Mouse (Mus musculus) mouse embryonic stem cell (cell line): ENCODE data around the gene Ralgps2.

Experiments used
- in situ Hi-C, 2 experiments: fragments of 300-500 bp; cut with MboI; formaldehyde crosslinking; loops; 1 replicate in 1 of 2; 3 replicates in 1 of 2; pipeline ENCODE4 v1.14.3; 2019 to 2020; ENCODE audit warnings: low sequenced_read_pairs in 2 of 2, low pct_unique_long_range_greater_than_20kb in 1 of 2, mixed read lengths in 1 of 2; ENCODE audit not compliant: unreplicated experiment in 1 of 2

Ralgps2 gene

DNA sequence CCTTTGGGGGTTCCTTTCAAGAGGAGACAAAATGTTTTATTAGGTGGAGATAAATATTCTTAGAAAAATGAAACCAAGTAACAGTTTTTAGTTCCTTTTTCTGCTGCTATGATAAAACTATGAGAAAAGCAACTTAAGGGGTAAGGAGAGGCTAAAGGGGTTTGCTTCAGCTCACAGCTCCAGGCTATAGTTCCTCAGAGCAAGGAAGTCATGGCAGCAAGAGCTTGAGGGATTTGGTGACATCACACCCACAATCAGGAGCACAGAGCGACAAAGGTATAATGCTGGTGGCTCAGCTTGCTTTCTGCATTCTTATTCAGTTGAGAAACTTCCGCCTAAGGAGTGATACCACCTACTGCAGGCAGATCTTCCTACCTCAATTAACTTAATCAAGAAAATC lies 80.3 kb downstream of the Ralgps2 start:
- in situ Hi-C loops = no loop called here

DNA sequence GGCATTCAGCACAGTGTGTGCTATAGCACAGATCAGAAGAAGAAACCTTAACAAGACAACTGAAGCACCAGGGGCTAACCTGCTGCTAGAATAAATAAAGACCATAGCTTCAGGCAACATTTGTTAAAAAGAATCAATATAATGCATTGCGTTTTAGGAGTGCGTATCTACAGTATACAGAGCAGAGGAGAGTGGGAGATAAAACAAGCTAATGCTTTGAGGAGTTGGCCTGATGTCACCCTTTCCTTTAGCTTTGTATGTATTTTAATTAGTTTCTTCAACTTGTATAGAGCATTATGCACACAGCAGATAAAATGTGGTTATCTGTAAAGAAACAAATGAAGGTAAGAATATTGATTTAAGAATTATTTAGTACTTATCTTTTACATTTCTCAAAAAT lies 82.8 kb downstream of the Ralgps2 start:
- in situ Hi-C loops = no loop called here

DNA sequence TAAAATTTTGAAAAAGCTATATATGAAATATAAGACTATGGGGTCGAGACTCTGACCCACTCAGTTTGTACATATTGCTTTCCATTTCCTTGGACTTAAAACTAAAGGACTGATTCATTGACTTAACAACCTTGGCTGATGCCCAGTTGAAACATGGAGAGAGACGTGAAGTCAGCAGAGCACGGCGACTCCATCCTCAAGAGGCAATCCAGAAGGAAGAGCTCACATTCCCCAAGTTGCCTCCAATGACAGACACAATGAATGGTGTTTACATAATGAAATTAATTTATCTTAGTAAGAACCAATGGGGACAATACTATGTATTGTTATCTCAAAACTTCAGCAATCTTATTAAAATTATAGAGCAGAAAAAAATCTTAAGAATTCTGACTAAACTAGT lies 84.9 kb downstream of the Ralgps2 start:
- in situ Hi-C loops = no loop called here

DNA sequence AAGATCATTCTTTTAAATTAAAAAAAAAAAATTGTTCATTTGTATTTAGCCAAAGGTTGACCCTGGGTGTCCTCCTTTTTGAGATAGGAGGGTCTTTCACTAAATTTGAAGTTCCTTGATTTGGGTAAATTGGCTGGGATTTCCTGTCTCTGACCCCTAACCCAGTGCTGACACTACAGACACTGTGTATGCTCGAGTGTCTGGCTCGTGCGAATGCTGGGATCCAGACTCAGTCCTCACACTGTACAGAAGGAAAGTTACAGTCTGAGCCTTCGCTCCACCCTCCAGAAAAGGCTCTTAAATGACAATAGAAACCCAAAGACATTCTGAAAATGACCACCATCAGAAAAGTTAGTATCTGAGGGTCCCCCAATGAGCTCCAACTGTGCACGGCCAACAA lies 86.6 kb downstream of the Ralgps2 start:
- in situ Hi-C loops = no loop called here

DNA sequence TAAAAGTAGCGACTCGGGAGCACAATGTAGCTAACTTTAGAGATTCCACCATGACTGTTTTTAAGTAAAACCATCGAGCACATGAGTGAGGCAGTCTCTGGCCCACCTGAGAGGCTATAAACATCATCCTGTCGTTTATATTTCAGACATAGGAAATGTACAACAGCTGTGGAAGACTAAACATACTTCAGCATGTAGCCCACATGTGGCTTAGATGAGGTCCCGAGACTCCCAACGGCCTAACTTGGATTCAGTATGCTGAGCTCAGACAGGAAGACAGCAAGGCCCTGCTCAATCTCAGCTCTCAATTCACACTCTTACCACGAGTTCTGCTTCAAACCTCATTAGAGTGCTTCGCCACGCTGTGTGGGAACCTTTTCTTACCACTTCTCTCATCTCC lies 87.0 kb downstream of the Ralgps2 start:
- in situ Hi-C loops = no loop called here

DNA sequence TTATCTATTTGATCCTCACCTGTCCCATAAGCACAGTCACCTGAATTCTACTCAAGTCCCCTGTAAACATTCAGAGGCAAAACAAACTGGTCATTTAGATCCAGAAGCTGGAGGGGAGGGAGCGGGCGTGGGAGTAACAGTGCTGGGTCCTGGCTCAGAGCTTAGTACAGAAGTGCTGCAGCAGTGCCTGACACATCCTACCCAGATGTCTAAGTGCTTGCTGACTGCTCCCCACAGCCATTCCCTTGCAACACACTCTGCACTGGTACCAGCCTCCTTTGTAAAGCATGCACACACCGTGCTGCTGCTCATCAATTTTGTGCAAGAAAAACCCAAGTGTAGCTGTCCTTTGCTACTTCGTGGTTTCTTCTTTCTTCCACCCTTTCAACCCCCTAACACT lies 92.3 kb downstream of the Ralgps2 start:
- in situ Hi-C loops = no loop called here

DNA sequence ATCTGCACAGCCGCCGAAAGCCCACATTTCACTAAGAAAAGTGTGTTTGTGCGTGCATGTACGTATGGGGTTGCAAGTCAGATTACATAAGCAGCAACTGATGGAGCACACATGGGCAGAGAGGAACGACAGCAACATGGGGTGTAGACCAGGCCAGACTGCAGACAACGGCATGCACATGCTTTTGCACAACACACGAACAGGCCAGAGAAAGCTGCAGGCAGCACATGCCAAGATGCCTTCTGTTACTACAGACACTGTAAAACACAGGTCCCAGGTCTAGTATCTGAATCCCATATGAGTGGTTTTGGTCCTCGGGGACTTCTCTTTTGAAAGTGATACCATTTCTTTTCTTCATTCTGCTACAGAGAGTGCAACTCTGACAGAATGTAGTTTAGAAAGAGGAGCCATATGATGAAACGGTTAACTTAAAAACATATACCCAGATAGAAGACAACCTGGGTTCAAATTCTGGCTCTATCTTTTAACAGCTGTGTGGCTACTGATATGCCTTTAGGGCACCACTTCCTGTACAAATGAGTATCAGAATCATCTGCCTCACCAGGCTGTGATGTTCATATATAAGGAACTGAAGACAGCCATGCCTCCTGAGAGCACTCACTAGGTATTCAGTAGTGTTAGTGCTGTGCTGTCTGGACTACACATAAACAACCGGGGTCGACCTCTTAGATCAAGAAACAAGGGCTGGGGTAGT lies 97.6 kb downstream of the Ralgps2 start:
- in situ Hi-C loops = no loop called here

DNA sequence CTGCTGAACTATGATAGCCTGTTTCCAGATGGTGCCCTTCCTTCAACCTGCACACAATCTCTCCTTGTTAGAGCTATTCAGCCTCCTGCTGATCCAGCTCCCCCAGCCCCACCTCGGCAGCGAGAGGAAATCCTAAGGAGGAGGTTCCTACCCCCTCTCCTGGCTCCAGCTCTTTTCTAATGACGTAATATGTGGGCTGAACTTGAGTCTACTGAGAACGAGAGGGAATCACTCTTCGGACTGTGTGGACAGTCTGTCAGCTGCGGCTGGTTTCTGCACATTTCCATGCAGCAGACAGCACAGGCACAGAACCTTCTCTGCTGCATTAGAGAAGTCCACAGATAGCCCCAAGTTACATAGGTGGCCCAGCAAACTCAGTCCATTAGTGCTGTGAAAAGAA lies 100.7 kb downstream of the Ralgps2 start:
- in situ Hi-C loops = no loop called here

DNA sequence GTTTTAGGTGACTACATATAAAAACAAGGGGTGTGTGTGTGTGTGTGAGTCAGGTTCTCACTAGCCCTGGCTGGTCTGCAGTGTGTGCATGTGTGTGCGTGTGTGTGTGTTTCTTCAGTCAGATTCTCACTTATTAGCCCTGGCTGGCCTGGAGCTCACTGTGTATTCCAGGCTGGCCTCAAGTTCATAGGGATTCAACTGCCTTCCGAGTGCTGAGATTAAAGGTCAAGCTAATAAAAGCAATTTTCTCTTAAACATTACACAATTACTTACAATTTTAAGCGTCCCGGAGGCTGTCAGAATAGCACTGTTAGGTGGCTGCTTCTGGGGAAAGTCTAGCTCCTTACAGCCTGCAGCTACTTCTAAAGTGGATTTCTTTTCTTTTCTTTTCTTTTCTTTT lies 101.2 kb downstream of the Ralgps2 start, which contains the start of gene Angptl1:
Angptl1 (plus strand) TSS at position 386 of the 400 bp plus-strand sequence.
- in situ Hi-C loops = no loop called here

DNA sequence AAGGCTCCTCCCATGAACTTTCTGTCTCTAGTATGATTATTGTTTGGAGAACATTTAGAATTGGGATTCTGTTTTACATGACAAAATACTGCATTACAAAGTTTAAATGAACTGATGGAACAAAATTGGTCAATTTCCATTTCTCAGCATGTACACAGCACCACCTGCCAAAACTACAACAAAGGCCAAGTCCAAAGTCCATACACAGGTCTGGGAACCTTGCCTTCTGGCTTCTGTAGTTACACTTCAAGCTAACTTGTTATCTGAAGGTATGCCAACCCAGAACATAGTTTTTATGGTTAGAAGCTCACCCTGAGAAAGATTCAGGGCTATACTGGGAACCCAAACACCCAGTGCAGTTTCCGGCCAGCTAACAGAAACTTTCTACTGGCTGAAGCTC lies 120.2 kb downstream of the Ralgps2 start:
- in situ Hi-C loops = no loop called here

DNA sequence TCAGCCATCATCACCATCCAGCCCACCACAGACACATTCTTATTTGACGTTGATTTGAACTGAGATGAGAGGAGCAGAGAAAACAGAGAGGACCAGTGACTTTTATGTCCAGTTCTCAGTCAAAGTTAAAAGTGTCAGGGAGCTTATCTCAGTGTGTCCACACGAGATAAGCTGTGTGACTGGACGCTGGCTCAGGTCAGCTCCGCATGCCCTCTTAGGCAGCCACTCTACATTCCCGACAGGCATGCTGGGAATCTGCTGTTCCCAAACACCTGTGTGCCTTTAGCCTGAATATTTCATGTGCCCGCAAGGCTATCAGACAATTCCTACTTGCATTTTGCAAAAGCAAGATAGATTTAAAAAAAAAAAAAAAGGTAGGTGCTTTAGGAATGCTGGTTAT lies 125.9 kb downstream of the Ralgps2 start:
- in situ Hi-C loops = no loop called here

DNA sequence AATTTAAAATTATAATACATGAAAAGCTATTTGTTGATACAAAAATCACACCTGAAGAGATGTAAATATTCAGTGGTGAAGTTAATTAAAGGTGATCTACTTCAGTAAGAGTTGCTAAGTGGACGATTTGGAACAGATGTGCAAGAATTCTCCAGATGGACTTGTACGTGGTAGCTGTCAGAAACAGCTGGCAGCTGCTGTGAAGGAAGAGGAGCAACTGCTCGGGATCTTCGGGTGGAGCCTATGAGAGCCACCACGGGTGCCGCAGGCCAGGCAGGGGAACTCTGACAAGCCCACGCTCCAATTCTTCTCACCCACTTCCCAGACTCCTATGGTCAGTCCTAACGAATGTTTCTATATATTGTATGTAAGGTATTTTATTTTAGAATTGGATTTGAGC lies 126.7 kb downstream of the Ralgps2 start:
- in situ Hi-C loops = no loop called here

DNA sequence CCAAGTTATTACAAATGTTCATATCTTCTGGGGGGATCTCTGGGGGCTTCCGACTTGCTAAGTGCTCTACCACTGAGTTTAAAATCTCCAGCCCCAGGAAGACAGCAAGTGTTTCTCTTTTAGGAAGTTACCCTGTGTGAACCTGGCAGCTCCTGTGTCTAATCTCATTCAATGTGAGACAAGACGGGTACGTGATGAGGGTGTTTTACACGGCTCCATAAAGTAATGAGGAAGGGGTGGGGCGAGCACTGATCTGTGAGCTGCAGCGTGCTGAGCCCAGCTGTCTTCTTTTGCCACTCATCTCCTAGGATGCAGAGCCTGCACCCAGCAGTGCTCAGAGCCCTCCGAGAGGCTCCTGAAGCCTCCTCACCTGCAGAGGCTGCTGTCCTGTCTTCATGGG lies 127.5 kb downstream of the Ralgps2 start:
- in situ Hi-C loops = no loop called here

DNA sequence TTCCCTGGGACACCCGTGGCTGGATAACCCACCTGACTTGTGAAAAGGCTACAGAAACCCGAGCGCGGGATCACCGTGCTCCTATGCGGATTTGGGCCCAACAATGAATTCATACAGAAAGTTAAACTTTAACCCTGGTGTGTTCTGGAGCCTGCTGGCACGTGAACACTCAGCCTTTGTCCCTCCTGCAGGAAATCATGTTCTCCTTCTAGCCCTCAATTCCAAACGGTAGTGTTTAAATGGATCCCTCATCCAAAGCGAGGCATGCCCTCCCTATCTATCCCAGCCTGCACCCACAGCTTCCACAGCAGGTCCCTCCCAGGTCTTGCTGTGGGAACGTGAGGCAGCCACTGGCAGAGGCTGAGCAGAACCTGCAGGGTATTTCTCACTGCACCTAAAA lies 131.1 kb downstream of the Ralgps2 start:
- in situ Hi-C loops = no loop called here

DNA sequence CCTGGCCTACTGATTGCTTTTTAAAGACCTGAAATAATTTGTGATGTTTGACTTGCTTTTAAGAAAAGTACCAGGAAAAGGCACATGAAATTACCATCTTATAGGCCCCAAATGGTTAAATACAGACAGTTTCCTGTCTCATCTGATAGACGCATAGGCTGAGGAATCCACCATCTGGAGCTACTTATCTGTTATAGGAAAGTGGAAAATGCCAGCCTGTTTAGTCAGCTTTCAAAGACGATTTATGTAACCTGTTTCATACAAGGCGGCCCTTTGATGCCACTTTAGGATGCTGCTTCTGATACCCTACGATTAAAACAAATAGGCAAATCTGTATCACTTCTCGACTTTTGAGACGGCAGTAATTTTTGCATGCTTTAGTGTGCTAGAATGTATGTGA lies 138.2 kb downstream of the Ralgps2 start:
- in situ Hi-C loops = no loop called here

DNA sequence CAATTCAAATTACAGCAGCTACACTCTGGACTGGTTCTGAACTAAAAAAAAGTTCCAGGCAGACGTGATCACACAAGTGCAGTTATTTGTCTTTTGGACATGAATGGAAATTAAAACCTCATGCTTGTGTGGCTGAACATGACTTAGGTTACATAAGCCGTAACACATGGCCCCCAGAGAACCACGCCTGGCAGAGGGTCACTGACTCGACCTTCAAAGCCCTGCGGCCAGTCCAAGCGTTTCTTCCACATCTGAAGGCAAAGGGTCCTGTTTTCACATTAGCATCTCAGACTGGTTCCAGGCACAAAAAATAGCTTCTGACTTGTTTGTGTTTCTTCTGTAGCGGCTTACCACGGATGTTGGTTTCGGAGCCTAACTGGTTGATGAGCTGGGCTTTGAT lies 143.2 kb downstream of the Ralgps2 start:
- in situ Hi-C loops = no loop called here

DNA sequence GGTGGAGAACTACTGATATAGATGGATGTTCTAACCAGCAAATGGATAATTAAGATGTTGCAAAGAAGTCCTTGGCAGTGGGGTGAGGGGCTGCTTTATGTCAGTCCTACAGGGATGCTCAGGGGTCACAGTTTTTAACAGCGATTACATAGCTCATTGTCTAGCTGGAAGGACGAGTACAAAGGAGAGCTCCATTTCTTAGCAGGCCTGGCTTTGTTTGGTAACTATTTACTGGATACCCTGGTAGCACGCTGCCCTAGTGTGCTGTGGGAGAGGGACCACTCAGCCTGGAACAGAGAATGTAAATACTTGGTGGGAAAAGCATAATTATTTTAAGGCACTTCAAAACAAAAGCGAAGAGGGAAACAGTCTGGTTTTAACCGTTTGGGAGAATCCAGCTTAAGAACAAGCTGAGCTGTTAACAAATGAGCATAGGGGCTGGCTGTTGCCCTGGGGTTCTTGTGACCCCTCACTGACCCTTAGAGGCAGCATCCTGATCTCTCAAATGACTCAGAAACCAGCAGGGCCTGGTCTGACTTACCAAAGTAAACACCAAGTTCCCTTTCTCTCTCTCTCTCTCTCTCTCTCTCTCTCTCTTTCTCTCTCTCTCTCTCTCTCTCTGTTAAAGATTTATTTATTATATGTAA lies 149.5 kb downstream of the Ralgps2 start:
- in situ Hi-C loops = no loop called here

DNA sequence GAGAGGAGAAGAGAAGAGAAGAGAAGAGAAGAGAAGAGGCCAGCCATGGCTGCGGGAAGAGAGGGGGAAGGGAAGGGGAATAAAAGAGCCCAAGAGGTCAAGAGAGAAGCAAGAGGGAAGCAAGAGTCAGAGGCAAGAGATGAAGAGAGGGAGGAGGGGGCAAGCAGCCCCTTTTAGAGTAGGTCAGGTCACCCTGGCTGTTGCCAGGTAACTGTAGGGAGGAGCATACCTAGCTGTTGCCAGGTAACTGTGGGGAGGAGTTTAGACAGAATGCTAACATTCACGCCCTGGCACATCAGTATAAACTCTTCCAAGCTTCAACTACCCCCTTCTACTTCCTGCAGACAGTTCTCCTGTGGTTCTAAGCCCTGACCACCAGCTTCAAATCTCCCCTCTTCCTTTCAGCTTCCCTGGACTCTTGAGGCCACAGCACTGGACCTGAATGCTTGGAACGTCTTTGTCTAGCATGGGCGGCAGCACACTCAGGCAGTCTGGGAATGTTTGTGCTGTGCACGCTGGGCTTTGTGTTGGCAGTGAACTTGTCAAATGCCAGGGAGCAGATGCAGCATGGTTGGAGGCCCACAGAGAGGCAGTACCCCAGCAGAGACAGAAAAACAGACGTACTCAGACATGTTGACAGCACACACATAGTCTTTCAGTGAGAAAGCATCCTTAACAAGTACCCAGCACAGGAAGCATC lies 152.1 kb downstream of the Ralgps2 start:
- in situ Hi-C loops = no loop called here

DNA sequence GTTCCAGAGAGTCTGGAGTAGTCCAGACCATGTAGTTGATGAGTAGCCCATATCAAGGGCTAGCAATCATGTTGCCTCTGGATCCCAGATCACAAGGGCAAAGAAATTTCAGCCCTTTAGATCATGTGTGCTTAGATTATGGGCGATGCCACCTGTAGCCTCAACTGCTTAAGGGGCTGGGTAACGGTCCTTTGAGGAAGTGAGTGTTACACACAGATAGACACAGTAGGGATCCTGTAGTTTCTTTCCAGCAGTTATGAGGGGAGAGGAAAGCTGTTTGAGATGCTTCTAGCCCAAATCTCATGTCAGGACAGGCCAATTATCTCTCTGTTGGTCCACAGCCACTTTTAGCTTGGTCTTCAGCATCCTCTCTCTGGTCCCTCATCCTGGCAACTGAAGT lies 153.4 kb downstream of the Ralgps2 start:
- in situ Hi-C loops = no loop called here

DNA sequence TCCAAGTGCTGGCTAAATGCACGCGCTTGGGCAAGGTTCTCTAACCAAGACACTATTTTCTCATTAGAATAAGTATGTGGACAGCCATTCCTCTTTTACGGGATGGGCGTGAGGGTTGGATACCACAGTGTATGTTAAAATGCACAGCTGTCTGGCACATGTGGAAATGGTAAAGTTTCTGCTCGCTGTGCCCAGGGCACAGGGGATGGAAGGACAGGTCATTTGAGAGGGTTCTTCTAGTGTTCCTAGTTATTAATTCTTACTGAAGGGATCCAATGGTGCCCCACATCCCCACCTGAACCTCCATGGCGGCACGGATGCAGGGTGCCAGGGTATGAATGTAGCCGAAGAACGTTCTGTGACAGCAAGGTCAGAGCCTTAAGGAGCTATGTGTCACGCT lies 154.5 kb downstream of the Ralgps2 start:
- in situ Hi-C loops = no loop called here
